Mouse (Mus musculus) MEL-GATA-1-ER (cell line): ENCODE results near the gene Ugt1a5.

Source experiments
- DNase-seq: peaks from one replicate; pipeline ENCODE4 v3.0.0-alpha.2; 2012; ENCODE audit warnings: low read depth; ENCODE audit errors: extremely low read depth

The Ugt1a5 gene

GRCm38 (mm10) chr1:88260604-88261377, 95.0 kb downstream of the Ugt1a5 start:
- DNase-seq, result no peak

GRCm38 (mm10) chr1:88261706-88262105, 95.9 kb downstream of the Ugt1a5 start:
- DNase-seq, result no peak

GRCm38 (mm10) chr1:88262255-88262654, 96.4 kb downstream of the Ugt1a5 start:
- peak; percentile 58 for DNase-seq

GRCm38 (mm10) chr1:88262961-88263360, 97.1 kb downstream of the Ugt1a5 start:
- DNase-seq, result no peak

- DNase-seq, result no peak
Measured at GRCm38 (mm10) chr1:88263778-88264177, 98.0 kb downstream of the Ugt1a5 start.

GRCm38 (mm10) chr1:88264237-88264868, 98.5 kb downstream of the Ugt1a5 start:
- DNase-seq, result no peak

GRCm38 (mm10) chr1:88264869-88265240, 99.0 kb downstream of the Ugt1a5 start:
- no peak for DNase-seq

- no peak for DNase-seq
Measured at GRCm38 (mm10) chr1:88266123-88266522, 100.3 kb downstream of the Ugt1a5 start.

- DNase-seq, result no peak
Measured at GRCm38 (mm10) chr1:88267489-88267888, 101.7 kb downstream of the Ugt1a5 start.

- DNase-seq, result no peak
Measured at GRCm38 (mm10) chr1:88268070-88268469, 102.3 kb downstream of the Ugt1a5 start.
